Comparison of ENCODE assay signal across 1 mouse cellular context in the genomic region with DNA sequence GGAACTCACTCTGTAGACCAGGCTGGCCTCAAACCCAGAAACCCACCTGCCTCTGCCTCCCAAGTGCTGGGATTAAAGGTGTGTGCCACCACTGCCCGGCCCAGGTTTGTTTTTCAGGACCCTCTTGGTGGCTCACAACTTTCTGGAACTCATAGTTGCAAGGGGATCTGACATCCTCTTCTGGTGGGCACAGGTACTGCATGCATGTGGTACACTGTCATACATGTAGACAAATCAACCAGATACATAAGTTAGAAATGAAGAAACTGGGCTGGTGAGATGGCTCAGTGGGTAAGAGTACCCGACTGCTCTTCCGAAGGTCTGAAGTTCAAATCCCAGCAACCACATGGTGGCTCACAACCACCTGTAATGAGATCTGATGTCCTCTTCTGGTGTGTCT.
A peak's percentile ranks its signal among the peaks of the same experiment; 100 is the strongest.
TF ChIP-seq lines count a peak whose summit lies in the region.

No protein-coding gene starts in this region.

TF ChIP-seq in MEL, 35 proteins besides CTCF, POLR2A, EP300 and RAD21:
- peak; percentile 59 for TF ChIP-seq SMC3 (IDR thresholded peaks at IDR 0.05; ENCODE audit: low read depth, low read length)
- peak; percentile 83 for TF ChIP-seq TBP (IDR thresholded peaks at IDR 0.05; ENCODE audit: low read depth, low read length)
